Mouse (Mus musculus) Muller cell, postnatal 12 days (primary cell): ENCODE results near the gene Dexi.

Source experiments
- DNase-seq: peaks from one replicate; pipeline ENCODE4 v3.0.0-alpha.2; 2015; ENCODE audit errors: inconsistent ontology term

Gene Dexi

GRCm38 (mm10) chr16:10540763-10541597 lies 1.9 kb downstream of the Dexi start:
- no peak for DNase-seq

GRCm38 (mm10) chr16:10536961-10537360 lies 5.9 kb downstream of the Dexi start:
- no peak for DNase-seq

GRCm38 (mm10) chr16:10536323-10536722 lies 6.5 kb downstream of the Dexi start:
- DNase-seq = no peak

- DNase-seq = no peak
These were observed 8.3 kb downstream of the Dexi start for GRCm38 (mm10) chr16:10534567-10534966.

- DNase-seq = no peak
These were observed 9.1 kb downstream of the Dexi start for GRCm38 (mm10) chr16:10533781-10534180.

- no peak for DNase-seq
These were observed 12.7 kb downstream of the Dexi start for GRCm38 (mm10) chr16:10530179-10530578.

- no peak for DNase-seq
These were observed 14.5 kb downstream of the Dexi start for GRCm38 (mm10) chr16:10528382-10528781.

GRCm38 (mm10) chr16:10527046-10527644 lies 15.7 kb downstream of the Dexi start:
- DNase-seq = no peak

- DNase-seq = no peak
These were observed 17.3 kb downstream of the Dexi start for GRCm38 (mm10) chr16:10525610-10525980.

- no peak for DNase-seq
These were observed 17.8 kb downstream of the Dexi start for GRCm38 (mm10) chr16:10524866-10525609.

- DNase-seq = no peak
These were observed 19.2 kb downstream of the Dexi start for GRCm38 (mm10) chr16:10523650-10524049.

- DNase-seq = no peak
These were observed 20.0 kb downstream of the Dexi start for GRCm38 (mm10) chr16:10522811-10523210.

- peak; percentile 71 for DNase-seq
These were observed 21.8 kb downstream of the Dexi start for GRCm38 (mm10) chr16:10520908-10521614.

GRCm38 (mm10) chr16:10518030-10518429 lies 24.8 kb downstream of the Dexi start:
- no peak for DNase-seq

GRCm38 (mm10) chr16:10515953-10516572 lies 26.8 kb downstream of the Dexi start:
- DNase-seq = no peak

- no peak for DNase-seq
These were observed 31.7 kb downstream of the Dexi start for GRCm38 (mm10) chr16:10511134-10511520.

GRCm38 (mm10) chr16:10510477-10511133 lies 32.2 kb downstream of the Dexi start:
- DNase-seq = peak; percentile 66

GRCm38 (mm10) chr16:10508691-10509090 lies 34.2 kb downstream of the Dexi start:
- DNase-seq = no peak

GRCm38 (mm10) chr16:10507445-10507844 lies 35.4 kb downstream of the Dexi start:
- no peak for DNase-seq

GRCm38 (mm10) chr16:10503058-10503457 lies 39.8 kb downstream of the Dexi start:
- no peak for DNase-seq

GRCm38 (mm10) chr16:10501865-10502264 lies 41.0 kb downstream of the Dexi start:
- DNase-seq = peak; percentile 51
